Mouse (Mus musculus) embryonic facial prominence, embryonic 11.5 days (tissue): ENCODE measurements at regions not wholly inside any gene's neighbourhood (a gene's known extent, or its start where the extent isn't known, plus 50 kb on each side); places are given as distances from the start of the nearest gene placed in this dataset.

Experiments used
- ATAC-seq: fragments of 200-750 bp; cut with Nextera tagmentation; replicated peaks from 2 replicates; pipeline ENCODE4 v1.8.0; 2017; ENCODE audit warnings: low read depth; ENCODE audit not compliant: insufficient number of reproducible peaks, low FRiP score, low TSS enrichment
- DNase-seq: peaks from one replicate; pipeline ENCODE4 v3.0.0-alpha.2; 2015; ENCODE audit warnings: low spot score
- H3K27ac ChIP-seq: fragments of 300-500 bp; sonication (generic); replicated peaks from 2 replicates; pipeline ENCODE4 v1.5.1; 2014; ENCODE audit warnings: mild to moderate bottlenecking, low read depth, low read length, control low read depth
- H3K27me3 ChIP-seq: fragments of 300-500 bp; sonication (generic); 2 replicates; pipeline ENCODE4 v1.6.1; 2014; ENCODE audit warnings: mild to moderate bottlenecking, low read length, moderate library complexity, mixed read lengths; ENCODE audit not compliant: control insufficient read depth, insufficient read depth
- H3K36me3 ChIP-seq: fragments of 300-500 bp; sonication (generic); replicated peaks from 2 replicates; pipeline ENCODE4 v1.6.1; 2014; ENCODE audit warnings: low read depth, mild to moderate bottlenecking, low read length, moderate library complexity, mixed read lengths; ENCODE audit not compliant: control insufficient read depth, insufficient read depth
- H3K4me1 ChIP-seq: fragments of 300-500 bp; sonication (generic); 2 replicates; pipeline ENCODE4 v1.6.1; 2014; ENCODE audit warnings: low read length, mixed read lengths; ENCODE audit not compliant: control insufficient read depth, insufficient read depth
- H3K4me2 ChIP-seq: fragments of 300-500 bp; sonication (generic); 2 replicates; pipeline ENCODE4 v1.6.1; 2014; ENCODE audit warnings: low read depth, mild to moderate bottlenecking, control low read depth, low read length, moderate library complexity
- H3K4me3 ChIP-seq: fragments of 300-500 bp; sonication (generic); 2 replicates; pipeline ENCODE4 v1.5.1; 2014; ENCODE audit warnings: low read depth, low read length, control low read depth
- H3K9ac ChIP-seq: fragments of 300-500 bp; sonication (generic); replicated peaks from 2 replicates; pipeline ENCODE4 v1.6.1; 2014; ENCODE audit warnings: mild to moderate bottlenecking, control low read depth, low read length
- H3K9me3 ChIP-seq: fragments of 300-500 bp; sonication (generic); replicated peaks from 2 replicates; pipeline ENCODE4 v1.6.1; 2016; ENCODE audit warnings: mild to moderate bottlenecking, low read length, inconsistent platforms, mixed read lengths; ENCODE audit not compliant: control insufficient read depth
- WGBS: fragments of 180-500 bp; shearing (Covaris S2); extraction: QIAGEN DNeasy Blood & Tissue Kit; methylation state at CpG from one replicate; pipeline ENCODE4 v1.1.7; 2014; 5-methylcytosine and 5-hydroxymethylcytosine counted together

DNA sequence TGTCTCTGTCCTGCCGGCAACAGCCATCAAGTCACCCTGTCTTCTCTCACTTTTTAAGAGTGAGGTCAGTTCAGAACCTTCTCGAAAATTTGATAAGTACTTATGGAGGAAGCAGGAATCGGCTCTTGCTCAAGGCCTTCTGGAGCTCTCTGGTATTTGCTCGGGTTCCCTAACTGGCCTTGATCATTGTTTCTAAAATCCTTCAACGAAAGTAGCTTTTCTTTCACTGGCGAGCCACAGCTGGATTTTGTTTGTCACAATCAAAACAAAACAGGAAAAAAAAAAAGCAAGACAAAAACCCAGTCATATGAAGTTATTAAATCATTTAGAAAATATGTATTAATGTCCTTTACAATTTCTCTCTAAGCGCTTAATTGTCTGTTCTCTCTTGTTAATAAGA, 156.6 kb upstream of the Tex13c2 start:
- no peak overlapping the region for H3K9ac ChIP-seq
- no peaks in the 10 kb centered on the region for H3K27me3 ChIP-seq
- no peak overlapping the region for H3K4me3 ChIP-seq
- no peak overlapping the region for H3K4me2 ChIP-seq
- H3K9me3 ChIP-seq, result no peaks in the 10 kb centered on the region
- H3K36me3 ChIP-seq, result no peaks in the 10 kb centered on the region
- no peak for DNase-seq
- ATAC-seq, result no peak
- 77% methylated on average over 7 of the region's 7 CpGs for WGBS
- no peak overlapping the region for H3K27ac ChIP-seq
- no peaks in the 10 kb centered on the region for H3K4me1 ChIP-seq

GRCm38 (mm10) chrX:42333631-42334030, 155.9 kb upstream of the Tex13c2 start:
- H3K4me3 ChIP-seq, result no peak overlapping the region

GRCm38 (mm10) chrX:42334794-42335193, 154.7 kb upstream of the Tex13c2 start:
- H3K4me2 ChIP-seq, result no peak overlapping the region
- no peak for ATAC-seq

More at GRCm38 (mm10) chrX:42333631-42334030, 155.9 kb upstream of the Tex13c2 start:
- no peaks in the 10 kb centered on the region for H3K4me1 ChIP-seq
- no peaks in the 10 kb centered on the region for H3K27me3 ChIP-seq
- no peak overlapping the region for H3K27ac ChIP-seq
- ATAC-seq (no peak), DNase-seq (no peak)
- H3K9ac ChIP-seq, result no peak overlapping the region
- 68% methylated on average over 4 of the region's 4 CpGs for WGBS
- H3K36me3 ChIP-seq, result no peaks in the 10 kb centered on the region
- no peak overlapping the region for H3K4me2 ChIP-seq
- no peaks in the 10 kb centered on the region for H3K9me3 ChIP-seq

DNA sequence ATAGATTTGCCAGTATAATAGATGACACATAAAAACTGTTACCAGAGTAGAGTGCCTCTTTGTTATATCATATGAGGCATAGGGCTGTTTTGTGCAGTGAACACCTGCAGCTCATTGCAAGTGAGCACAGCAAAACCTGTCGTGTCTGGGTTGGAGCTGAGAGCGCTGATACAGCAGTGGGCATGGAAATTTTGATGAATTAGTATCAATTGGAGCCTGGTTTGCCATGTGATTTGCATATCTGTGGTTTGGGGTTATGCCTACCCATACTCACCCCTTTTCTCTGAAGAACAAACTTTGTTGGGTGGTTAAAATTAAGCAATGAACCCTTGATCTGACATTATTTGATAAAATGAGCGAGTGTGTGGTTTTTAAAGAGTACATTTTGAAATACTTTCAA, 152.7 kb upstream of the Tex13c2 start:
- H3K27me3 ChIP-seq, result no peaks in the 10 kb centered on the region
- H3K4me1 ChIP-seq, result no peaks in the 10 kb centered on the region
- H3K36me3 ChIP-seq, result no peaks in the 10 kb centered on the region
- no peaks in the 10 kb centered on the region for H3K9me3 ChIP-seq
- H3K4me2 ChIP-seq, result no peak overlapping the region
- ATAC-seq, result no peak
- DNase-seq, result no peak
- WGBS, result 78% methylated on average over 3 of the region's 3 CpGs
- no peak overlapping the region for H3K27ac ChIP-seq
- H3K9ac ChIP-seq, result no peak overlapping the region
- no peak overlapping the region for H3K4me3 ChIP-seq

More at GRCm38 (mm10) chrX:42334794-42335193, 154.7 kb upstream of the Tex13c2 start:
- H3K9me3 ChIP-seq, result no peaks in the 10 kb centered on the region
- H3K4me1 ChIP-seq, result no peaks in the 10 kb centered on the region
- WGBS, result 82% methylated on average over 2 of the region's 2 CpGs
- no peak overlapping the region for H3K27ac ChIP-seq
- H3K4me3 ChIP-seq, result no peak overlapping the region
- H3K36me3 ChIP-seq, result no peaks in the 10 kb centered on the region
- no peak overlapping the region for H3K9ac ChIP-seq
- no peak for DNase-seq
- H3K27me3 ChIP-seq, result no peaks in the 10 kb centered on the region

DNA sequence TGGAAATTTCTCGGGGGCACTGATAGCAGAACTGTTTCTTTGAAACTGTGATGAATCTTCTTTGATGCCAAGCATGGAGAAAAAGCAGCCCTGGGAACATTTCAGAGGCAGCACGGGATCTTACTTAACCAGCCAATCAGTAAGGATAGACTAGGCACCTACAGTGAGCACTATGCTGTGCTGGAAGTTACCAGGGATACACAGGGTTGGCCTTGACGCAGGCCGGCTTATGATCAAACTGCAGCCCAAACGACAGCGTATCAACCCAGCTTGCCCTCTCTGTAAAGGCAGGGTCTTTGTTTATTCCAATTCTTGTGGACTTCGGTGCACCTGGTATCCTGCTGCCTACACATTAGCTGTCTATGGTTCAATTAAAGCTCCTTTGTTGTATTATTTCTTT, 147.1 kb upstream of the Tex13c2 start:
- Histone ChIP-seq H3K9me3 (no peaks in the 10 kb centered on the region), H3K4me1 (no peaks in the 10 kb centered on the region), H3K27me3 (no peaks in the 10 kb centered on the region), H3K4me2 (no peak overlapping the region), H3K27ac (no peak overlapping the region), H3K36me3 (no peaks in the 10 kb centered on the region), H3K4me3 (no peak overlapping the region), H3K9ac (no peak overlapping the region)
- no peak for DNase-seq
- no peak for ATAC-seq
- 61% methylated on average over 7 of the region's 7 CpGs for WGBS

DNA sequence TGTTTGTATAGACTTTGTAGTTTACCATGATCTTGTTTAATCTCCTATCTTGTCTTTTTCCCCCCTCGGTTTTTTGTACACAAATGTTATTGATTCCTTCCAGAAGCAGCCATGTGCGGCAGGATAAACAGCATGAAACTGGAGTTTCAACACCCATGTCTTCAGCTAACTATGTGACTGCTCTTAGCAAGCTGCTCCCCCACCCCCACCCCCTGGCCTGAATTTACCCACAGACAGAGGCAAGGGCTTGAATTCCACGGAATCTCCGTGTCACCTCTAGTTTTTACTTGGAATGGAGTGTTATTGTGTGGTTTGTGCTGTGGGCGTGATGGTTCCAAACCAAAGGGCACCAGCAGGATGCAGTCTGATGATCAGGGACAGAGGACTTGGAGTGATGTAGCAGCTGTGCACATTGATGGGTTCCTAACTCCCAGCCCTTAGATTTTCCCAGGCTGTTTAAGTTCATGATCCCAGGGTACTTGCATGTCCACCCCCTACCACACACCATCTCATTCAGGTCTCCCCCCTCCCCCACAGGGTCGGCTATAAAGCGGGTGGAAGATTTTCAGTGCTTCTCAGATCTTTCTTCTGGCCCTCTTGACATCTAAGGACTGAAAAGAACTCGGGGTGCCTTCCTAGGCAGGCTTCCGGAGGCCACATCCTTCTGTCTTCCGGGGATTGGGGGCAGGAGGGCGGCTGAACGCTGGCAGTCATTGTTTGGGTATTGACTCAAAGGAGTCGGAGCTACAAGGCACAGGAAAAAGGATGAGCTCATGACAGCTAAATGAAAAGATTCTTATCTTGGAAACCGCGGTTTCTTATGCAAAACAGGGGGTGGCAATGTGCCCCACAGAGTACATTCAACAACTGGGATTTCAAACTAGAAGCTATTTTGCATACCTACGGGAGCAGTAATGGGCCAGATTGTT, 146.3 kb upstream of the Tex13c2 start:
- Histone ChIP-seq H3K4me2 (no peak overlapping the region), H3K27ac (no peak overlapping the region), H3K36me3 (no peaks in the 10 kb centered on the region), H3K9ac (no peak overlapping the region), H3K4me1 (no peaks in the 10 kb centered on the region), H3K27me3 (no peaks in the 10 kb centered on the region), H3K9me3 (no peaks in the 10 kb centered on the region), H3K4me3 (no peak overlapping the region)
- 17% methylated on average over 16 of the region's 16 CpGs for WGBS
- DNase-seq, result no peak
- peak; percentile 65; the same call in 1 of the 2 replicates for ATAC-seq

DNA sequence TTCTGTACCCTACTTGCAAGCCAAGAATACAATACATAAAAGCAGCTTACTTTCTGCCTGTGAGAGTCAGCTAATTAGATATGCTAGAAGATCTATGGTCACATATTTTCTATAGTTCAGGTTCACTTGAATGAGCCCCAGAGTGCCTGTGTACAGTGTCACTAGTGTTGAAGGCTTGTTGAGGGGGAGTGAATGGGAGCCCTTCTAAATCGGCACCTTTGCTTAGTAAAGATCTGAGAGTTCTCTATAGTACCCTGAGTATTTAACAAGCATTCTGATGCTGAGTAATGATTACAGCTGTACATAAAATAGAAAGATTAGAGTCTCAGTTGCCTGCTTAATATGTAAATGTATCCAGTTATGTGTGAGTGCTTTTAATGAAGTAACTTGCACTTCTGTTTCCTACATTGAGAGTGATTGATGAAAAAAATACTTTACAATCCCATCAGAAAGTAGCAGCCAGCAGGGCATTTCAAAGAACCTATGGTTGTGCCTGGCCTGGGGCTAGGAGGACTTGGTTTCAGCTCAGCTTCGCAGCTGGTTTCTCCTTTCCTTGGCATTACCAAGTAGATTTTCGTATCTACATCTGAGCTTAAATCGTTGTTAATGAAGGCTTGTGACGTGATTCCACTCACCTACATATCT, 136.8 kb upstream of the Tex13c2 start:
- Histone ChIP-seq H3K27me3 (no peaks in the 10 kb centered on the region), H3K36me3 (no peaks in the 10 kb centered on the region), H3K4me3 (no peak overlapping the region), H3K4me2 (no peak overlapping the region), H3K9me3 (no peaks in the 10 kb centered on the region), H3K9ac (no peak overlapping the region), H3K27ac (no peak overlapping the region), H3K4me1 (no peaks in the 10 kb centered on the region)
- DNase-seq (no peak), ATAC-seq (no peak)
- 70% methylated on average over 5 of the region's 5 CpGs for WGBS
